Mouse (Mus musculus) heart, adult 2 months (tissue): Measurements from ENCODE around the gene Rph3a. TPM values are rescaled to one million over a fixed set of nuclear protein-coding genes. Genes with fewer than 3 reads are reported as not detected.
"Not testable (repeated sequence)": the region's sequence is repeated elsewhere in the genome, so short reads cannot be mapped to it uniquely, and the experiment has no call there.

Source experiments
- DNase-seq, 2 experiments: peaks; one replicate each; pipeline ENCODE4 v3.0.0; 2021
- H3K27ac ChIP-seq: fragments of 200-600 bp; 2 replicates; pipeline ENCODE4 v1.8.1; 2022
- H3K27me3 ChIP-seq: fragments of 200-500 bp; 2 replicates; pipeline ENCODE4 v1.6.1; 2012; ENCODE audit warnings: mild to moderate bottlenecking, low read length, inconsistent platforms, mixed read lengths; ENCODE audit not compliant: control insufficient read depth, insufficient read depth
- H3K36me3 ChIP-seq: fragments of 200-500 bp; 2 replicates; pipeline ENCODE4 v1.6.1; 2012; ENCODE audit warnings: low read length, inconsistent platforms; ENCODE audit not compliant: control insufficient read depth, insufficient read depth
- H3K4me1 ChIP-seq: fragments of 200-500 bp; 2 replicates; pipeline ENCODE4 v1.6.1; 2011; ENCODE audit warnings: low read length; ENCODE audit not compliant: control insufficient read depth, insufficient read depth
- H3K4me3 ChIP-seq: fragments of 200-600 bp; 2 replicates; pipeline ENCODE4 v1.8.1; 2022
- H3K79me2 ChIP-seq: fragments of 200-500 bp; replicated peaks from 2 replicates; pipeline ENCODE4 v1.6.1; 2012; ENCODE audit warnings: mild to moderate bottlenecking, inconsistent platforms, low read length, moderate library complexity, mixed read lengths; ENCODE audit not compliant: control insufficient read depth, insufficient read depth
- H3K9ac ChIP-seq: fragments of 200-500 bp; 2 replicates; pipeline ENCODE4 v1.6.1; 2012; ENCODE audit warnings: low read depth, mild to moderate bottlenecking, control low read depth, inconsistent platforms, low read length, mixed read lengths
- CTCF ChIP-seq: fragments of 200-600 bp; IDR thresholded peaks from 2 replicates; pipeline ENCODE4 v1.8.1; 2022; ENCODE audit warnings: antibody characterized with exemption, mild to moderate bottlenecking, moderate library complexity
- EP300 ChIP-seq: fragments of 200-500 bp; IDR thresholded peaks from 2 replicates; pipeline ENCODE4 v1.6.1; 2011; ENCODE audit warnings: low read depth, low read length, control low read depth; ENCODE audit not compliant: insufficient read depth
- POLR2A ChIP-seq: fragments of 200-500 bp; IDR thresholded peaks from 2 replicates; pipeline ENCODE4 v1.6.1; 2011; ENCODE audit warnings: mild to moderate bottlenecking, low read depth, low read length, control low read depth; ENCODE audit not compliant: insufficient read depth
- WGBS: fragments of 180-500 bp; shearing (Covaris S2); methylation state at CpG from one replicate; pipeline ENCODE4 v1.1.7; 2018; 5-methylcytosine and 5-hydroxymethylcytosine counted together
- intact Hi-C: fragments of 180-260 bp; cut with DNase I; formaldehyde crosslinking; loops from one replicate; pipeline ENCODE4 v1.15.1; 2025
- polyA plus RNA-seq: library from polyadenylated mRNA; depleted of rRNA; stranded (reverse); fragments of >200 nt; gene quantifications from 2 replicates; pipeline ENCODE4 v1.2.3, GENCODE M21; 2012
- total RNA-seq, 2 experiments: library from RNA; stranded (reverse); gene quantifications; 2 replicates each; pipeline ENCODE4 v1.2.3; 2021

Rph3a gene
- total and polyA plus RNA-seq, 3 experiments, result not detected

DNA sequence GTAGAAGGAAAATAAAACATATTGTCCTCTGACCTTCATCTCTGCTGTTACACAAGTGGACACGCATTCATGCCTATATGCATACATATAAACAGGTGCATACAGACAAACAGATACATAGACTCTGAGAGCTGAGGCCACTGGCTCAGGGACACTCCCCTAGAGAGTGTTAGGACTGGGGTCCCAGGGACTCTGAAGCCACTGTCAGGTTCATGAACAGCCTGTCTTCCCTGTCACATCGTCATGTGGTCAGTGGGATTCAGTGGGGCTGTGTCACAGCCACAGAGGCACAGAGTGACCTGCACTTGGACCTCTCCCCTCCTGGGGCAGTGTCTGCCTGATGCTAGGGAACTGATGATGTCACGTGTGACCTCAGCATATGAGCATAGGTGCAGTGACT lies 89.6 kb downstream of the Rph3a start:
- no peak overlapping the region for H3K9ac ChIP-seq
- WGBS, result 73% methylated on average over 3 of the region's 3 CpGs

GRCm38 (mm10) chr5:120919156-120919935 lies 90.5 kb downstream of the Rph3a start:
- DNase-seq, result peak in 1 of 2 experiments; percentile 3
- H3K79me2 ChIP-seq, H3K27ac ChIP-seq, H3K4me3 ChIP-seq, H3K27me3 ChIP-seq, H3K9ac ChIP-seq, H3K36me3 ChIP-seq, H3K4me1 ChIP-seq, intact Hi-C loops: not testable (repeated sequence)
- WGBS, result 66% methylated on average over 2 of the region's 2 CpGs

More for the DNA sequence above, 89.6 kb downstream of the Rph3a start:
- TF ChIP-seq POLR2A, result no peak
- no peak for TF ChIP-seq EP300
- no peak for TF ChIP-seq CTCF
- no peak overlapping the region for H3K4me3 ChIP-seq
- H3K4me1 ChIP-seq, result no peaks in the 10 kb centered on the region
- no peaks in the 10 kb centered on the region for H3K27me3 ChIP-seq
- no peak overlapping the region for H3K27ac ChIP-seq
- no peaks in the 10 kb centered on the region for H3K36me3 ChIP-seq
- no peak for DNase-seq
- no peaks in the 10 kb centered on the region for H3K79me2 ChIP-seq
- intact Hi-C loops, result loop anchor here (10.0 kb wide), 1 partner anchor 125 kb away; the partner anchor contains the start of gene Oas1e

DNA sequence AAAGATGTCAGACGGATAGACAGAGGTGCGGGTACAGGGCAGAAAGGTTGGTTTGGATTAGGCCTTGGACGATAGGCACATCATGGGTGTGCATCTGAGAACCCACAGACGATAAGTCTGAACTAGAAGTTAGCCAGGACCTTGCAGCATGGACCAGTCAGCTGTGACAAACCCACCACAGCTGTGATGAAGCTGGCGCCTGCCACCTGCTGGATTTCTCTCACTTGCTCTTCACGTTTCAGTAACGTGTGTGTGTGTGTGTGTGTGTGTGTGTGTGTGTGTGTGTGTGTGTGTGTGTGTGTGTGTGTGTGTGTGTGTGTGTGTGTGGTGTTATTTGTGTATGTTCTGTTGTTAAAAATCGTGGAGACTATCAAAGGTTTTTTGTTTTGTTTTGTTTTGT lies 95.7 kb downstream of the Rph3a start, which contains the start of gene Oas1d:
Gene Oas1d, plus strand, starts transcription at position 333 of the 400 bp plus-strand sequence.
- H3K9ac ChIP-seq, H3K27ac ChIP-seq, H3K4me1 ChIP-seq, H3K79me2 ChIP-seq, H3K27me3 ChIP-seq, H3K36me3 ChIP-seq, intact Hi-C loops, DNase-seq, H3K4me3 ChIP-seq: not testable (repeated sequence)
- WGBS, result 39% methylated on average over 8 of the region's 8 CpGs

DNA sequence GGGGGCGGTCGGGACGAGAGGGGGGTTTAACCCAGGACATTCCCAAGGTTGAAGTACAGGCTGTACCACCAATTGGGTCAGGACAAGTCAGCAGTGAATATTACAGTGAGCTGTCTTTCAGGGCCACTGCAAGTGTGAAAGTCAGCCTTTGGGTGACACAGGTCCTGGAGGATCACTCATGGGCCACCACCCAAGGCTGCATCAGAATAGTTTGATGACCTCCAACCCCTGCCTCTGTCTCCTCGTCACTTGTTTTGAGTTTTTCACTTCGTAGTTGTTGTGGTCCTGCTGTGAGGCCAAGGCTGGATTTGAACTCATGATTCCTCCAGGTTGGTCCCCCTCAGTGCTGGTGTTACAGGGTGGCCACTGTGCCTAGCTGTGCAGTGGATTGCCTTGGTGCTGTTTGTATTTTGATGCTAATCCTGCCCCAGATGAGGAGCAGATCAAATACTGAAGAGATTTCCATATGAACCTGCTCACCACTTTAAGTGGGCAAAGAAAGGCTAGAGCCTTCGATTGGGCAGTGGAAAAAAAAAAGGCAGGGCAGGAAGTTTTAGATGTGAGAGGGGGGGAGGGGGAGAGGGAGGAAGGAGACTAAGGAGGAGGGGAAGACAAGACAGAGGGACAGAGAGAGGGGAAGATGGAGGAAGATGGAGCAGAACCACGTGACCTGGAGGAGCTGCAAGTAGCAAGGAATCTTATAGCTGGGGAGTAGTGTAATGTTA lies 101.5 kb downstream of the Rph3a start:
- no peak for DNase-seq
- Histone ChIP-seq H3K9ac (no peak overlapping the region), H3K79me2 (no peaks in the 10 kb centered on the region), H3K36me3 (no peaks in the 10 kb centered on the region), H3K27ac (no peak overlapping the region), H3K4me3 (no peak overlapping the region), H3K4me1 (no peaks in the 10 kb centered on the region), H3K27me3 (no peaks in the 10 kb centered on the region)
- no peak for TF ChIP-seq CTCF
- no peak for TF ChIP-seq POLR2A
- no peak for TF ChIP-seq EP300
- intact Hi-C loops, result no loop called here
- 44% methylated on average over 7 of the region's 7 CpGs for WGBS

- H3K27ac ChIP-seq, H3K79me2 ChIP-seq, H3K4me3 ChIP-seq, H3K27me3 ChIP-seq, H3K9ac ChIP-seq, H3K4me1 ChIP-seq, H3K36me3 ChIP-seq, intact Hi-C loops: not testable (repeated sequence)
- DNase-seq, result peak in 1 of 2 experiments; percentile 25
- WGBS, result 34% methylated on average over 8 of the region's 12 CpGs
Measured at GRCm38 (mm10) chr5:120906791-120907733, 102.8 kb downstream of the Rph3a start, which contains the start of gene Oas1a. TSS of gene Oas1a (minus strand) at chr5:120907521.

- no peaks in the 10 kb centered on the region for H3K79me2 ChIP-seq
- TF ChIP-seq CTCF, result no peak
- no peak for TF ChIP-seq POLR2A
- TF ChIP-seq EP300, result no peak
- H3K27me3 ChIP-seq, result no peaks in the 10 kb centered on the region
- no peaks in the 10 kb centered on the region for H3K36me3 ChIP-seq
- intact Hi-C loops, result no loop called here
- no peak for DNase-seq
- H3K27ac ChIP-seq, result no peak overlapping the region
- 92% methylated on average over 5 of the region's 5 CpGs for WGBS
- H3K4me1 ChIP-seq, result no peaks in the 10 kb centered on the region
- H3K9ac ChIP-seq, result no peak overlapping the region
- H3K4me3 ChIP-seq, result no peak overlapping the region
Measured at GRCm38 (mm10) chr5:120902056-120902455, 107.8 kb downstream of the Rph3a start.
